Mouse (Mus musculus): Measurements from ENCODE around the gene Irf1. TPM values are rescaled to one million over a fixed set of nuclear protein-coding genes. Genes with fewer than 3 reads are reported as not detected.

Irf1 gene
- total and polyA plus RNA-seq, 3 experiments: 17.8 to 64.9 (median 23.6) TPM

DNA sequence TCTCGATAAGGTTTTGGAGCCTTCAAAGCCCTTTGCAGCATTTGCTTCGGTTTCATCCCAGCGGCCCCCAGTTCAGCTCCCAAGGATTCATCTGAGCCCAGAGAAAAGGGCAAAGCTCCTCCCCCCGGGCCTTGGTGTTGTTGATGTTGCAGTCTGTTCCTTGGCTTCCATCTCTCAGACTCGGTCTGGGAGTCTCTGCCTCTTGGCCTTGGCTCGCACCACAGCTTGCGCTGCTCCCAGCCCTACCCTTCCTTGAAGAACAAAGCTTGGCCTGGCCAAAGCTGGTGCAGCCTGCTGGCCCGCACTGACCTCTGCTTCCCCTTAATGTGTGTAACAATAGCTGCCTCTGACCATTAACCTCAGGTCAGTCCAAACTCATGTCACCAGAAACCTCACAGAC lies 18.4 kb downstream of the Irf1 start:
- Histone ChIP-seq H3K79me2 (replicated peaks; ENCODE audit: control insufficient read depth, extremely low read depth, insufficient read depth, poor library complexity, severe bottlenecking) (no peaks in the 10 kb centered on the region), H3K27me3 (replicated peaks) (no peaks in the 10 kb centered on the region), H3K4me3 (replicated peaks in 1 of 3; ENCODE audit: low read depth in 2 of 3, low read length in 2 of 3, poor library complexity in 1 of 3) (no peak overlapping the region), H3K9me3 (replicated peaks; ENCODE audit: low read length) (peaks cover 5% of the 10 kb centered on the region), H3K4me2 (ENCODE audit: insufficient read depth, low read depth, poor library complexity, severe bottlenecking) (no peak overlapping the region), H3K9ac (ENCODE audit: insufficient read depth, low read depth) (no peak overlapping the region), H3K36me3 (replicated peaks in 1 of 2; ENCODE audit: control insufficient read depth in 1 of 2, insufficient read depth in 1 of 2, low read length in 1 of 2) (no peaks in the 10 kb centered on the region), H3K4me1 (ENCODE audit: control insufficient read depth in 1 of 2, insufficient read depth in 2 of 2) (peaks cover 9 to 37% of the 10 kb centered on the region in 2 experiments), H3K27ac (ENCODE audit: insufficient read depth, low read depth) (no peak overlapping the region)
- no peak for DNase-seq (ENCODE audit: extremely low read depth)
- no peak for TF ChIP-seq UBTF (IDR thresholded peaks at IDR 0.05; ENCODE audit: low read depth, low read length)
- TF ChIP-seq MEF2A (IDR thresholded peaks at IDR 0.05; ENCODE audit: borderline replicate concordance, low read depth, low read length): no peak
- no peak for TF ChIP-seq SIN3A (IDR thresholded peaks at IDR 0.05; ENCODE audit: low read length)
- TF ChIP-seq EP300 (IDR thresholded peaks at IDR 0.05; ENCODE audit: low read length): no peak
- TF ChIP-seq TBP (conservative IDR thresholded peaks at IDR 0.05; ENCODE audit: low read depth, low read length): no peak
- no peak for TF ChIP-seq NELFE (IDR thresholded peaks at IDR 0.05; ENCODE audit: low read depth, low read length)
- TF ChIP-seq MAX (IDR thresholded peaks at IDR 0.05; ENCODE audit: low read length): no peak
- no peak for TF ChIP-seq CTCF (conservative IDR thresholded peaks at IDR 0.05 in 1 of 2, IDR thresholded peaks at IDR 0.05 in 1 of 2; ENCODE audit: low read depth in 2 of 2, low read length in 2 of 2)
- no peak for TF ChIP-seq KAT2A (IDR thresholded peaks at IDR 0.05; ENCODE audit: insufficient replicate concordance, low read length)
- no peak for TF ChIP-seq PAX5 (IDR thresholded peaks at IDR 0.05; ENCODE audit: low read length)
- no peak for TF ChIP-seq ZKSCAN1 (IDR thresholded peaks at IDR 0.05; ENCODE audit: borderline replicate concordance, low read depth, low read length)
- TF ChIP-seq RCOR1 (conservative IDR thresholded peaks at IDR 0.05; ENCODE audit: low read depth, low read length): no peak
- TF ChIP-seq JUND (conservative IDR thresholded peaks at IDR 0.05; ENCODE audit: low read depth, low read length): no peak
- no peak for TF ChIP-seq NRF1 (IDR thresholded peaks at IDR 0.05; ENCODE audit: low read depth, low read length)
- TF ChIP-seq E2F4 (IDR thresholded peaks at IDR 0.05; ENCODE audit: insufficient replicate concordance, low read depth, low read length): no peak
- TF ChIP-seq CHD1 (IDR thresholded peaks at IDR 0.05; ENCODE audit: low read depth, low read length): no peak
- TF ChIP-seq GABPA (IDR thresholded peaks at IDR 0.05; ENCODE audit: insufficient replicate concordance, low read depth, low read length): no peak
- in situ Hi-C loops (cut with MboI; ENCODE audit: low pct_ligation_motif_present, low pct_unique_long_range_greater_than_20kb, low sequenced_read_pairs) (no loop called here), dilution Hi-C loops (cut with MboI; ENCODE audit: extremely low pct_ligation_motif_present, extremely low pct_unique_long_range_greater_than_20kb, low sequenced_read_pairs) (no loop called here)

DNA sequence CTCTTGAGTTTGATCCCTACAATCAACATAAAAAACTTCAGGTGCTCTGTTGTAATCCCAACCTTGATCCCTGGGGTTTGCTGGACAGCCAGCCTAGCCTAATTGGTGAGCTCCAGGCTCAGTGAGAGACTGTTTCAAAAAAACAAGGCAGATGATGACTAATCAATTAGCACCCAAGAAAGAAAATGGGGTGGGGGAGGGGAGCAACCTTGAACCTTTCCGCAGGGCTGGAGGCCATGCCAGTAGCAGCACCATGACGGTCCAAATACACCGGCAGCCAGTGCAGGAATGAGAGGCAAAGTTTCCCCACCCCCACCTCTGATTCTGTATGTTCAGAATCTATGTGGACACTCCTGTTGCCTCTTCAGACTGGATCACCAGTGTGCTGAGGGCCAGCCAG lies 19.5 kb downstream of the Irf1 start:
- no peaks in the 10 kb centered on the region for H3K36me3 ChIP-seq (replicated peaks in 1 of 2; ENCODE audit: control insufficient read depth in 1 of 2, insufficient read depth in 1 of 2, low read length in 1 of 2)
- in situ Hi-C loops (cut with MboI; ENCODE audit: low pct_ligation_motif_present, low pct_unique_long_range_greater_than_20kb, low sequenced_read_pairs): no loop called here
- no peak overlapping the region for H3K27ac ChIP-seq (ENCODE audit: insufficient read depth, low read depth)
- dilution Hi-C loops (cut with MboI; ENCODE audit: extremely low pct_ligation_motif_present, extremely low pct_unique_long_range_greater_than_20kb, low sequenced_read_pairs): no loop called here
- no peaks in the 10 kb centered on the region for H3K27me3 ChIP-seq (replicated peaks)
- no peak overlapping the region for H3K9ac ChIP-seq (ENCODE audit: insufficient read depth, low read depth)
- no peak overlapping the region for H3K4me3 ChIP-seq (replicated peaks in 1 of 3; ENCODE audit: low read depth in 2 of 3, low read length in 2 of 3, poor library complexity in 1 of 3)
- peaks cover 5% of the 10 kb centered on the region for H3K9me3 ChIP-seq (replicated peaks; ENCODE audit: low read length)
- TF ChIP-seq MYC (IDR thresholded peaks at IDR 0.05; ENCODE audit: low read depth, low read length): no peak
- no peak for TF ChIP-seq USF1 (IDR thresholded peaks at IDR 0.05; ENCODE audit: low read depth, low read length)
- no peak for TF ChIP-seq USF2 (conservative IDR thresholded peaks at IDR 0.05; ENCODE audit: low read depth, low read length)
- no peak for TF ChIP-seq SMC3 (IDR thresholded peaks at IDR 0.05; ENCODE audit: low read depth, low read length)
- no peak for TF ChIP-seq TCF12 (IDR thresholded peaks at IDR 0.05; ENCODE audit: low read depth, low read length)
- no peak for TF ChIP-seq EP300 (IDR thresholded peaks at IDR 0.05; ENCODE audit: low read length)
- no peak for TF ChIP-seq CHD2 (IDR thresholded peaks at IDR 0.05; ENCODE audit: low read length)
- TF ChIP-seq ZKSCAN1 (IDR thresholded peaks at IDR 0.05; ENCODE audit: borderline replicate concordance, low read depth, low read length): no peak
- TF ChIP-seq SIN3A (IDR thresholded peaks at IDR 0.05; ENCODE audit: low read length): no peak
- TF ChIP-seq MAFK (IDR thresholded peaks at IDR 0.05; ENCODE audit: insufficient replicate concordance, low read length): no peak
- no peak for TF ChIP-seq CTCF (conservative IDR thresholded peaks at IDR 0.05 in 1 of 2, IDR thresholded peaks at IDR 0.05 in 1 of 2; ENCODE audit: low read depth in 2 of 2, low read length in 2 of 2)
- H3K4me1 ChIP-seq (ENCODE audit: control insufficient read depth in 1 of 2, insufficient read depth in 2 of 2): peaks cover 7 to 35% of the 10 kb centered on the region in 2 experiments; a peak in 3 of 4 replicates
- no peak overlapping the region for H3K4me2 ChIP-seq (ENCODE audit: insufficient read depth, low read depth, poor library complexity, severe bottlenecking)
- no peak for DNase-seq (ENCODE audit: extremely low read depth)
- H3K79me2 ChIP-seq (replicated peaks; ENCODE audit: control insufficient read depth, extremely low read depth, insufficient read depth, poor library complexity, severe bottlenecking): no peaks in the 10 kb centered on the region
